Mouse (Mus musculus) midbrain, embryonic 14.5 days (tissue): Measurements from ENCODE around the gene Dzank1. TPM values are rescaled to one million over a fixed set of nuclear protein-coding genes. Genes with fewer than 3 reads are reported as not detected.

Experiments used
- ATAC-seq: fragments of 200-750 bp; cut with Nextera tagmentation; 2 replicates; pipeline ENCODE4 v1.8.0; 2017; ENCODE audit warnings: moderate number of reproducible peaks, moderate library complexity; ENCODE audit not compliant: low FRiP score, low TSS enrichment
- DNase-seq: peaks from one replicate; pipeline ENCODE4 v3.0.0-alpha.2; 2015
- H3K27ac ChIP-seq: fragments of 300-500 bp; sonication (generic); replicated peaks from 2 replicates; pipeline ENCODE4 v1.5.1; 2014; ENCODE audit warnings: mild to moderate bottlenecking, low read depth, low read length, moderate library complexity
- H3K27me3 ChIP-seq: fragments of 300-500 bp; sonication (generic); 2 replicates; pipeline ENCODE4 v1.6.1; 2014; ENCODE audit warnings: low read length, control low read depth, mixed read lengths; ENCODE audit not compliant: control insufficient read depth, insufficient read depth
- H3K36me3 ChIP-seq: fragments of 300-500 bp; sonication (generic); 2 replicates; pipeline ENCODE4 v1.6.1; 2014; ENCODE audit warnings: low read length, control low read depth; ENCODE audit not compliant: control insufficient read depth, insufficient read depth
- H3K4me1 ChIP-seq: fragments of 300-500 bp; sonication (generic); 2 replicates; pipeline ENCODE4 v1.6.1; 2014; ENCODE audit warnings: mild to moderate bottlenecking, antibody characterized with exemption, low read length, control low read depth; ENCODE audit not compliant: control insufficient read depth, insufficient read depth
- H3K4me2 ChIP-seq: fragments of 300-500 bp; sonication (generic); 2 replicates; pipeline ENCODE4 v1.6.1; 2014; ENCODE audit warnings: mild to moderate bottlenecking, low read length, moderate library complexity
- H3K4me3 ChIP-seq: fragments of 300-500 bp; sonication (generic); replicated peaks from 2 replicates; pipeline ENCODE4 v1.5.1; 2014; ENCODE audit warnings: low read depth, low read length
- H3K9ac ChIP-seq: fragments of 300-500 bp; sonication (generic); replicated peaks from 2 replicates; pipeline ENCODE4 v1.6.1; 2014; ENCODE audit warnings: mild to moderate bottlenecking, low read length, moderate library complexity
- H3K9me3 ChIP-seq: fragments of 300-500 bp; sonication (generic); 2 replicates; pipeline ENCODE4 v1.6.1; 2016; ENCODE audit warnings: low read length, control low read depth, mixed read lengths; ENCODE audit not compliant: control insufficient read depth
- WGBS: fragments of 180-500 bp; shearing (Covaris S2); extraction: QIAGEN DNeasy Blood & Tissue Kit; methylation state at CpG from one replicate; pipeline ENCODE4 v1.1.7; 2014; 5-methylcytosine and 5-hydroxymethylcytosine counted together
- polyA plus RNA-seq: library from polyadenylated mRNA; unstranded; fragments of >200 nt; fragmentation: Nextera tagmentation; extraction: Ambion mirVana; gene quantifications from 2 replicates; pipeline ENCODE4 v1.2.1, GENCODE M21; 2014

The Dzank1 gene
- polyA plus RNA-seq, 1 experiment from 2014 or later, result 13.1 TPM

- ATAC-seq (no peak), DNase-seq (no peak)
- Histone ChIP-seq H3K36me3 (peaks cover 70% of the 10 kb centered on the region), H3K4me3 (no peak overlapping the region), H3K9me3 (no peaks in the 10 kb centered on the region), H3K9ac (no peak overlapping the region), H3K4me1 (no peaks in the 10 kb centered on the region), H3K27me3 (no peaks in the 10 kb centered on the region), H3K4me2 (no peak overlapping the region), H3K27ac (no peak overlapping the region)
- WGBS, result 94% methylated on average over 6 of the region's 6 CpGs
Measured at GRCm38 (mm10) chr2:144544630-144545029, 17.4 kb upstream of the Dzank1 start.

DNA sequence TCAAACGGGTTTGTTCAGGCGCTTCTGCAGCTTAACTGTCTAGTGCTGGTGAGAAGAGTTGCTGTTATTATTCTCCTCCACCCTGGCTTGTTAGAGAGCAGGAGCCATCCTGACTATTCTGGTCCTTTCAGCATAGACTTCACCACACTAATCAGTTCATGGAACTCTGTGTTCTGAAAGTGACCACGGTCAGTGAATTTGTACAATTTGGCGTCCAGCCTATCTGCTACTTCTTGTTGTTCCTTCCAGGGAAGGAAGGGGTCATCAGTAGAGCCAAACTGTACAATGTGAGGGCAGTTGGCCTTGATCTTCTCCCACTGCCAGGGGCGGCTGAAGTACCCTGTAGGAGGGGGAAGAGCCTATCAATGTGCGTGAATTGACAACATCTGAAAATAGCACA, 16.5 kb upstream of the Dzank1 start:
- no peak overlapping the region for H3K9ac ChIP-seq
- no peaks in the 10 kb centered on the region for H3K4me1 ChIP-seq
- no peak overlapping the region for H3K27ac ChIP-seq
- 97% methylated on average over 6 of the region's 6 CpGs for WGBS
- no peak overlapping the region for H3K4me2 ChIP-seq
- no peak overlapping the region for H3K4me3 ChIP-seq
- peaks cover 80% of the 10 kb centered on the region for H3K36me3 ChIP-seq
- DNase-seq (no peak), ATAC-seq (no peak)
- H3K9me3 ChIP-seq, result no peaks in the 10 kb centered on the region
- no peaks in the 10 kb centered on the region for H3K27me3 ChIP-seq

DNA sequence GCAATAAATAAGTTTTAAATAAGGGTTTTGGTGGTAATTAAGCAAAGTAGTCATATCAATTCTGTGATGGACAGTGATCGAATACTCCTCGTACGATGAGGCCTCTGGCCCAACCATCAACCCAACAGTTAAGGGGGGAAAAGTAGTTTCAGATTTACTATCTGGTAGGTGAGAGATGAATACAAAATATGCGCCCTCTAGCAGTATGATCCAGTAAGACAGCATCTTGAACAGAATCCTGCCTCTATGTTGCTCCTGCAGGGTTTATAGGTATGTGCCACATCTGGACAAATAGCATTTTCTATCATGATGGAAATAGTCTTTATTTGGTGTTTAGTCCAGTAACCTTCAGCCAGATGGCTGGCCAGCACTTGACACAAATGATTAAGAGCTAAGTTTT, 14.0 kb upstream of the Dzank1 start:
- Histone ChIP-seq H3K9me3 (no peaks in the 10 kb centered on the region), H3K27me3 (no peaks in the 10 kb centered on the region), H3K4me2 (no peak overlapping the region), H3K27ac (no peak overlapping the region), H3K4me1 (no peaks in the 10 kb centered on the region), H3K36me3 (peaks cover 83% of the 10 kb centered on the region), H3K4me3 (no peak overlapping the region), H3K9ac (no peak overlapping the region)
- DNase-seq (peak; percentile 12), ATAC-seq (no peak)
- 90% methylated on average over 4 of the region's 4 CpGs for WGBS

DNA sequence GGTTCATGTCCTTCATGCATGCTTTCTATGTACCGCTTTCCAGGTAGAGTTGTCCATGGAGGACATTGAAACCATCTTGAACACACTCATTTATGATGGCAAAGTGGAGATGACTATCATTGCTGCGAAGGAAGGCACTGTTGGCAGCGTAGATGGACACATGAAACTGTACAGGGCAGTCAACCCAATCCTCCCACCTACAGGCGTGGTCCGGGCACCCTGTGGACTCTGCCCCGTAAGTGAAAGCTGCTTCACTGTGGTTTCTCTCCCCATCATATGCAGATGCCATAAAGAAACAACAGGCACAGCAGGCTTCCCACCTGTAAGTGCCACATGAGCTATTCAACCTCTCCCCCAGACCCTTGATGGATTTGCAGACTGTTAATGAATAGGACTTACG, 9.9 kb upstream of the Dzank1 start:
- Histone ChIP-seq H3K4me3 (no peak overlapping the region), H3K4me2 (no peak overlapping the region), H3K9me3 (no peaks in the 10 kb centered on the region), H3K36me3 (peaks cover 88% of the 10 kb centered on the region), H3K27ac (no peak overlapping the region), H3K27me3 (no peaks in the 10 kb centered on the region), H3K4me1 (no peaks in the 10 kb centered on the region), H3K9ac (no peak overlapping the region)
- DNase-seq, result no peak
- 95% methylated on average over 7 of the region's 7 CpGs for WGBS
- no peak for ATAC-seq

GRCm38 (mm10) chr2:144527821-144528174, 584 bp upstream of the Dzank1 start:
- Histone ChIP-seq H3K4me1 (peaks cover 16% of the 10 kb centered on the region), H3K9ac (peak overlapping the region; percentile 81), H3K4me3 (peak overlapping the region; percentile 89), H3K36me3 (peaks cover 21% of the 10 kb centered on the region), H3K4me2 (peak overlapping the region; percentile 91), H3K27me3 (no peaks in the 10 kb centered on the region), H3K9me3 (no peaks in the 10 kb centered on the region), H3K27ac (peak overlapping the region; percentile 98)
- under 1% methylated on average over 25 of the region's 25 CpGs for WGBS
- no peak for DNase-seq
- peak; percentile 38 for ATAC-seq

- DNase-seq, result peak; percentile 49
- WGBS, result 42% methylated on average over 10 of the region's 10 CpGs
- ATAC-seq, result no peak
- Histone ChIP-seq H3K27me3 (no peaks in the 10 kb centered on the region), H3K4me1 (peaks cover 16% of the 10 kb centered on the region), H3K9ac (no peak overlapping the region), H3K4me2 (peak overlapping the region; percentile 91), H3K9me3 (no peaks in the 10 kb centered on the region), H3K27ac (no peak overlapping the region), H3K36me3 (peaks cover 24% of the 10 kb centered on the region), H3K4me3 (peak overlapping the region; percentile 89; the same call in 1 of the 2 replicates)
Measured at GRCm38 (mm10) chr2:144525856-144526255, 1.4 kb downstream of the Dzank1 start.

DNA sequence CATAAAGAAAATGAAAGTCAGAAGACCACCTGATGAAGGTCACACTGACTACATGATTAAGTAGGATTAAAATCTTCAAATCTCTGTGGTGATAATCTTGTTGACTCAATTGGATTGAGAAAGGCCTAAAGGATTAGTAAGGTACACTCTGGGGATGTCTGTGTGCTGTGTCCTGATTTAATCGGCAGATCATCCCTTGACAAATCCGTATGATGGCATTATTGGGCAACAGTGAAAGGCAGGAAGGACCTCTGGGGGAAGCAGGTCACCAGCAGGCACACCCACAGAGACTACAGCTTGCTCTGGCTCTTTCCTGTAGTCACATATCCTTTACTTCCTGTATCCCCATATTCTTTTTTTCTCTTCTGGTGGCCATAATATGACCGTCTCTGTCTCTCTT, 7.4 kb downstream of the Dzank1 start:
- Histone ChIP-seq H3K36me3 (peaks cover 26% of the 10 kb centered on the region), H3K9ac (no peak overlapping the region), H3K27me3 (no peaks in the 10 kb centered on the region), H3K4me2 (no peak overlapping the region), H3K4me1 (no peaks in the 10 kb centered on the region), H3K27ac (no peak overlapping the region), H3K4me3 (no peak overlapping the region), H3K9me3 (no peaks in the 10 kb centered on the region)
- ATAC-seq, result no peak
- peak; percentile 4 for DNase-seq
- WGBS, result 44% methylated on average over 3 of the region's 3 CpGs

DNA sequence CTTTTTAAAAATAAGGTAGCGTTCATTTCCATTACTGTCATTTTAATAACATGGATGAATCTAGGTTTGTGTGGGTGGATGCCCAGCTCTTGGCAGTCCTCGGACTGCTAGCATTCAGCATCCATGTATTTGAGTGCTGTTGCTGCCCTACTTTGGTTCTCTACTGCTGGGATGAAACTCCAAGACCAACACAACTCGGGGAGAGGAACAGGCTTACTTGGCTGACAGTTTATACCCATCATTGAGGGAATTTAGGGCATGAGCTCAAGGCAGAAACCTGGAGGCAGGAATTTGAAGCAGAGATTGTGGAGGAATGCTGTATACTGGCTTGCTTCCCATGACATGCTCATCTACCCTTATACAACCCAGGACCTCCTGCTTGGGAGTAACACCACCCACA, 12.6 kb downstream of the Dzank1 start:
- DNase-seq, result no peak
- H3K9ac ChIP-seq, result no peak overlapping the region
- no peaks in the 10 kb centered on the region for H3K27me3 ChIP-seq
- H3K4me2 ChIP-seq, result no peak overlapping the region
- H3K9me3 ChIP-seq, result no peaks in the 10 kb centered on the region
- no peak overlapping the region for H3K27ac ChIP-seq
- H3K4me1 ChIP-seq, result no peaks in the 10 kb centered on the region
- 86% methylated on average over 3 of the region's 3 CpGs for WGBS
- H3K36me3 ChIP-seq, result peaks cover 17% of the 10 kb centered on the region
- ATAC-seq, result no peak
- no peak overlapping the region for H3K4me3 ChIP-seq

- Histone ChIP-seq H3K9ac (no peak overlapping the region), H3K9me3 (no peaks in the 10 kb centered on the region), H3K27ac (no peak overlapping the region), H3K27me3 (no peaks in the 10 kb centered on the region), H3K4me3 (no peak overlapping the region), H3K4me1 (no peaks in the 10 kb centered on the region), H3K36me3 (peaks cover 18% of the 10 kb centered on the region), H3K4me2 (no peak overlapping the region)
- no peak for ATAC-seq
- WGBS, result 91% methylated on average over 6 of the region's 6 CpGs
- peak; percentile 11 for DNase-seq
Measured at GRCm38 (mm10) chr2:144502134-144502533, 25.1 kb downstream of the Dzank1 start.
